Mouse (Mus musculus) embryonic facial prominence, embryonic 12.5 days (tissue): ENCODE data around the gene Cox6b2. TPM values are rescaled to one million over a fixed set of nuclear protein-coding genes. Genes with fewer than 3 reads are reported as not detected.

ENCODE experiments used
- ATAC-seq: fragments of 200-750 bp; cut with Nextera tagmentation; 2 replicates; pipeline ENCODE4 v1.8.0; 2017; ENCODE audit not compliant: insufficient number of reproducible peaks, insufficient read depth, low FRiP score, low TSS enrichment
- H3K27ac ChIP-seq: fragments of 300-500 bp; sonication (generic); 2 replicates; pipeline ENCODE4 v1.5.1; 2016; ENCODE audit warnings: mild to moderate bottlenecking
- H3K27me3 ChIP-seq: fragments of 300-500 bp; sonication (generic); 2 replicates; pipeline ENCODE4 v1.6.1; 2016; ENCODE audit warnings: mild to moderate bottlenecking, moderate library complexity
- H3K36me3 ChIP-seq: fragments of 300-500 bp; sonication (generic); 2 replicates; pipeline ENCODE4 v1.6.1; 2016; ENCODE audit warnings: mild to moderate bottlenecking
- H3K4me1 ChIP-seq: fragments of 300-500 bp; sonication (generic); 2 replicates; pipeline ENCODE4 v1.6.1; 2016
- H3K4me2 ChIP-seq: fragments of 300-500 bp; sonication (generic); replicated peaks from 2 replicates; pipeline ENCODE4 v1.6.1; 2016; ENCODE audit warnings: mild to moderate bottlenecking, moderate library complexity
- H3K4me3 ChIP-seq: fragments of 300-500 bp; sonication (generic); 2 replicates; pipeline ENCODE4 v1.5.1; 2016; ENCODE audit warnings: mild to moderate bottlenecking
- H3K9ac ChIP-seq: fragments of 300-500 bp; sonication (generic); 2 replicates; pipeline ENCODE4 v1.6.1; 2016; ENCODE audit warnings: mild to moderate bottlenecking, moderate library complexity
- H3K9me3 ChIP-seq: fragments of 300-500 bp; sonication (generic); 2 replicates; pipeline ENCODE4 v1.6.1; 2016; ENCODE audit warnings: mild to moderate bottlenecking, moderate library complexity
- WGBS: fragments of 180-500 bp; shearing (Covaris S2); methylation state at CpG from one replicate; pipeline ENCODE4 v1.1.7; 2016; 5-methylcytosine and 5-hydroxymethylcytosine counted together
- polyA plus RNA-seq: library from polyadenylated mRNA; unstranded; fragments of >200 nt; fragmentation: Nextera tagmentation; extraction: Ambion mirVana; gene quantifications from 2 replicates; pipeline ENCODE4 v1.2.1, GENCODE M21; 2016

Cox6b2 gene
- polyA plus RNA-seq, 1 experiment from 2014 or later, result 66.1 TPM

- 85% methylated on average over 14 of the region's 14 CpGs for WGBS
- Histone ChIP-seq H3K4me2 (no peak overlapping the region), H3K4me1 (0 out of 2 replicates have a peak, but pooled peaks cover 5% of the 10 kb centered on the region), H3K27me3 (peaks cover 10% of the 10 kb centered on the region), H3K9me3 (no peaks in the 10 kb centered on the region), H3K27ac (no peak overlapping the region), H3K9ac (no peak overlapping the region), H3K4me3 (no peak overlapping the region), H3K36me3 (no peaks in the 10 kb centered on the region)
- ATAC-seq, result no peak
Measured at GRCm38 (mm10) chr7:4783667-4784268, 30.9 kb upstream of the Cox6b2 start.

GRCm38 (mm10) chr7:4782759-4783158 is 29.9 kb upstream of the Cox6b2 start, which contains the start of the genes Il11 and Tmem190:
Gene Il11 (minus strand): TSS chr7:4782859.
Gene Tmem190 (plus strand): TSS chr7:4782937.
- H3K36me3 ChIP-seq, result no peaks in the 10 kb centered on the region
- H3K9ac ChIP-seq, result no peak within 1 kb of the TSS
- H3K9me3 ChIP-seq, result no peaks in the 10 kb centered on the region
- H3K27ac ChIP-seq, result no peak within 1 kb of the TSS
- ATAC-seq, result no peak
- no peak within 1 kb of the TSS for H3K4me2 ChIP-seq
- 78% methylated on average over 2 of the region's 2 CpGs for WGBS
- peaks cover 20% of the 10 kb centered on the region for H3K27me3 ChIP-seq
- no peak within 1 kb of the TSS for H3K4me3 ChIP-seq
- 0 out of 2 replicates have a peak, but pooled peaks cover 5% of the 10 kb centered on the region for H3K4me1 ChIP-seq

GRCm38 (mm10) chr7:4782130-4782529 is 29.2 kb upstream of the Cox6b2 start:
- WGBS, result 44% methylated on average over 3 of the region's 3 CpGs
- Histone ChIP-seq H3K9me3 (no peaks in the 10 kb centered on the region), H3K4me1 (peaks cover 11% of the 10 kb centered on the region; the same call in 1 of the 2 replicates), H3K27ac (no peak overlapping the region), H3K4me3 (no peak overlapping the region), H3K36me3 (no peaks in the 10 kb centered on the region), H3K27me3 (peaks cover 26% of the 10 kb centered on the region), H3K4me2 (no peak overlapping the region), H3K9ac (no peak overlapping the region)
- no peak for ATAC-seq

GRCm38 (mm10) chr7:4779921-4780320 is 27.0 kb upstream of the Cox6b2 start:
- Histone ChIP-seq H3K27ac (no peak overlapping the region), H3K27me3 (peaks cover 48% of the 10 kb centered on the region)
- 22% methylated on average over 5 of the region's 5 CpGs for WGBS

GRCm38 (mm10) chr7:4777851-4778637 is 25.1 kb upstream of the Cox6b2 start:
- H3K9me3 ChIP-seq, result no peaks in the 10 kb centered on the region
- H3K4me3 ChIP-seq, result no peak overlapping the region
- H3K4me1 ChIP-seq, result peaks cover 14% of the 10 kb centered on the region; the same call in 1 of the 2 replicates
- 4% methylated on average over 18 of the region's 20 CpGs for WGBS
- peak overlapping the region; percentile 7; the same call in 1 of the 2 replicates for H3K9ac ChIP-seq
- peaks cover 49% of the 10 kb centered on the region for H3K27me3 ChIP-seq
- H3K4me2 ChIP-seq, result peak overlapping the region; percentile 46; the same call in 1 of the 2 replicates
- H3K27ac ChIP-seq, result no peak overlapping the region
- no peaks in the 10 kb centered on the region for H3K36me3 ChIP-seq
- ATAC-seq, result no peak

More at GRCm38 (mm10) chr7:4779921-4780320, 27.0 kb upstream of the Cox6b2 start:
- Histone ChIP-seq H3K4me3 (no peak overlapping the region), H3K9ac (no peak overlapping the region), H3K36me3 (no peaks in the 10 kb centered on the region), H3K4me1 (peaks cover 14% of the 10 kb centered on the region; the same call in 1 of the 2 replicates), H3K9me3 (no peaks in the 10 kb centered on the region), H3K4me2 (no peak overlapping the region)
- no peak for ATAC-seq

GRCm38 (mm10) chr7:4776861-4777830 is 24.3 kb upstream of the Cox6b2 start:
- Histone ChIP-seq H3K4me3 (peak overlapping the region; percentile 30), H3K27ac (no peak overlapping the region; the same call in 1 of the 2 replicates), H3K27me3 (peaks cover 49% of the 10 kb centered on the region), H3K9me3 (no peaks in the 10 kb centered on the region), H3K4me1 (peaks cover 14% of the 10 kb centered on the region; the same call in 1 of the 2 replicates), H3K36me3 (no peaks in the 10 kb centered on the region), H3K9ac (peak overlapping the region; percentile 7; the same call in 1 of the 2 replicates), H3K4me2 (peak overlapping the region; percentile 46)
- 1% methylated on average over 38 of the region's 56 CpGs for WGBS
- peak; percentile 62; the same call in 1 of the 2 replicates for ATAC-seq

GRCm38 (mm10) chr7:4776131-4776530 is 23.2 kb upstream of the Cox6b2 start:
- H3K36me3 ChIP-seq, result no peaks in the 10 kb centered on the region
- H3K4me1 ChIP-seq, result peaks cover 14% of the 10 kb centered on the region; the same call in 1 of the 2 replicates
- no peak for ATAC-seq
- no peak overlapping the region for H3K4me3 ChIP-seq
- H3K27ac ChIP-seq, result no peak overlapping the region
- no peak overlapping the region for H3K9ac ChIP-seq
- H3K27me3 ChIP-seq, result peaks cover 49% of the 10 kb centered on the region
- WGBS, result 46% methylated on average over 10 of the region's 10 CpGs
- H3K9me3 ChIP-seq, result no peaks in the 10 kb centered on the region
- no peak overlapping the region for H3K4me2 ChIP-seq

- H3K9me3 ChIP-seq, result no peaks in the 10 kb centered on the region
- 61% methylated on average over 5 of the region's 5 CpGs for WGBS
- no peak within 1 kb of the TSS for H3K4me3 ChIP-seq
- ATAC-seq, result no peak
- H3K4me1 ChIP-seq, result no peaks in the 10 kb centered on the region
- no peaks in the 10 kb centered on the region for H3K36me3 ChIP-seq
- no peak within 1 kb of the TSS for H3K9ac ChIP-seq
- H3K27me3 ChIP-seq, result peaks cover 13% of the 10 kb centered on the region
- H3K4me2 ChIP-seq, result no peak within 1 kb of the TSS
- H3K27ac ChIP-seq, result no peak within 1 kb of the TSS
Measured at GRCm38 (mm10) chr7:4771202-4771601, 18.3 kb upstream of the Cox6b2 start, which contains the start of gene Fam71e2. Gene Fam71e2 (minus strand): TSS chr7:4771302.

GRCm38 (mm10) chr7:4764946-4765710 is 12.2 kb upstream of the Cox6b2 start:
- H3K4me3 ChIP-seq, result no peak overlapping the region
- H3K9me3 ChIP-seq, result no peaks in the 10 kb centered on the region
- no peaks in the 10 kb centered on the region for H3K36me3 ChIP-seq
- H3K9ac ChIP-seq, result no peak overlapping the region
- peaks cover 4% of the 10 kb centered on the region for H3K4me1 ChIP-seq
- H3K27ac ChIP-seq, result no peak overlapping the region
- no peak for ATAC-seq
- H3K27me3 ChIP-seq, result 0 out of 2 replicates have a peak, but pooled peaks cover 2% of the 10 kb centered on the region
- 11% methylated on average over 4 of the region's 4 CpGs for WGBS
- H3K4me2 ChIP-seq, result no peak overlapping the region

- 44% methylated on average over 1 of the region's 1 CpGs for WGBS
- ATAC-seq, result no peak
- no peak overlapping the region for H3K4me2 ChIP-seq
Measured at GRCm38 (mm10) chr7:4759670-4760069, 6.8 kb upstream of the Cox6b2 start.

More at GRCm38 (mm10) chr7:4759670-4760069, 6.8 kb upstream of the Cox6b2 start:
- Histone ChIP-seq H3K36me3 (no peaks in the 10 kb centered on the region), H3K9ac (no peak overlapping the region), H3K4me3 (no peak overlapping the region), H3K27ac (no peak overlapping the region), H3K27me3 (no peaks in the 10 kb centered on the region), H3K9me3 (no peaks in the 10 kb centered on the region), H3K4me1 (no peaks in the 10 kb centered on the region; the same call in 1 of the 2 replicates)
